Mouse (Mus musculus) adrenal gland, postnatal 14 days (tissue): Measurements from ENCODE around the gene Slc24a3. TPM values are rescaled to one million over a fixed set of nuclear protein-coding genes. Genes with fewer than 3 reads are reported as not detected.
A peak's percentile ranks its signal among the peaks of the same experiment; 100 is the strongest.

Experiments
- DNase-seq: peaks from one replicate; pipeline ENCODE4 v3.0.0; 2021; ENCODE audit warnings: mixed read lengths
- total RNA-seq: library from RNA; stranded (reverse); gene quantifications from 2 replicates; pipeline ENCODE4 v1.2.3, GENCODE M21; 2021

Slc24a3 gene
- total RNA-seq, 1 experiment from 2014 or later, result 40.6 TPM

DNA sequence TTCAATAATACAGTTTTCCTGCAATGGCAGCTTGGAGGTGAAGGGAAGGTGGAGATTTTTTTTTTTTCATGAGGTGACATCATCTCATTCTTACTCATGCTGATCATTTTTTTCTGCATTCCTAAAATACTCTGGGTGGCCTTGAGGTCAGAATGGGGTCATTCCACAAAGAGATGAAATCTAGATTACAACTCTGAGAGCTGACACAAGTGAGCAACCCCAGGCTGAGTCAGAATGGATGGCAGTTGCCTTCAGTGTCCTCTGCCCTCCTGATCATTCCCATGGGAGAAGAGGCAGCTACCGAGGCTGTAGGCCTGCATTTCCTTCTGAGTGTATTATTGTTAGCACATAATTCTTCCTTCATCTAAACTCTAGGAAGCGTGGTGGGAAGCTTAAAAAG, 116.2 kb downstream of the Slc24a3 start:
- peak; percentile 57 for DNase-seq

DNA sequence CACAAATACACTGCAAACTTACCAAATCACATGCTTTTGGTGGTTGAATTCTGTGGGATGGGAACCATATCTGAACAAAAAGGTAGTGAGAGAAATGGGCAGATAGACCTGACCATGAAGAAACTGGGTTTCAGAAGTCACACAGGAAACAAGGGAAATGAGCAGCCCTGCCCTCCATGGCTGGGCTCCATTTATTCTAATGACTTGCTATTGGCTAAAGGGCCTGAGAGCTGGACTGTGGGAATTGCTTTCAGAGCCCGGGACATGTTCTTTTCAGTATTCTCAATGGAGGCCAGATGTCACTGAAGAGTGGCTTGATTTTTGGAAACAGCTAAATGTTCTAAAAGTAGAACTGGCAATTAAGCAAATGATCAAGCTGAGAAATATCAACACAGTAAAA, 120.9 kb downstream of the Slc24a3 start:
- peak; percentile 40 for DNase-seq

DNA sequence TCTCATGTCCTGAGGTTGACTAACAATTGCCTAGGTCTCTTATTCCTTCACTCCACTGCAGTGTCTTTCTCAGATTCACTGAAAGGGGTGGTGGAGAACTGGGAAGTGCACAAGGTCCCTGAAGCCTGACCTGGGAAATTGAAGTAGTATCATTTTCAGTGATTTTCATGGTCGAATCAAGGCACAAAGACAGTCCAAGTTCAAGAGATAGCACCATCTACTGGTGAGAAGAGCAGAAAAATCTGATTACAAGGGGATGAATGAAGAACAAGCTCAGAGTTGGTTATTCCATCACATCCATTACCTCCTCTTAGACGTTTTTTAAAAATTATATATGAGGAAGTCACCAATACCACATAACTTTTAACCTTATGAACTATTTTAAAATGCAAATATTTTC, 123.9 kb downstream of the Slc24a3 start:
- DNase-seq, result no peak

DNA sequence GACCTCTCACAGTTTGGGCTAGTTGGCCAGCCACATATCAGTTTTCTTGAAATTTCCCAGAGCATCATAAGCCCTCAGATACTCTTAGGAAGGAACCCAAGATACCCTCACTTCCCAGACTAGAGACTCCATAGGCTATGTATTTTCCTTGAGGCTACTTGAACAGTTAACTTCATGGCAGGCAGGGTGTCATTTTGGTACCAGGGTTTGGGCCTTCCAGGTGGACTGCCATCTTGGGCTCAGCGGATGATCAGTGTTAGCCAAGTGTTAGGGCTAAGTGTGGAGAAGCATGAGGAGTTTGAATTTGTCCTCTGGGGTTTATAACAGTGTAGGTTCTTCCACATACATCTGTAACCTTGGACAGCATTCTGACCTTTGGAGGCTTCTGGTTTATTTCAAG, 124.6 kb downstream of the Slc24a3 start:
- DNase-seq, result no peak

DNA sequence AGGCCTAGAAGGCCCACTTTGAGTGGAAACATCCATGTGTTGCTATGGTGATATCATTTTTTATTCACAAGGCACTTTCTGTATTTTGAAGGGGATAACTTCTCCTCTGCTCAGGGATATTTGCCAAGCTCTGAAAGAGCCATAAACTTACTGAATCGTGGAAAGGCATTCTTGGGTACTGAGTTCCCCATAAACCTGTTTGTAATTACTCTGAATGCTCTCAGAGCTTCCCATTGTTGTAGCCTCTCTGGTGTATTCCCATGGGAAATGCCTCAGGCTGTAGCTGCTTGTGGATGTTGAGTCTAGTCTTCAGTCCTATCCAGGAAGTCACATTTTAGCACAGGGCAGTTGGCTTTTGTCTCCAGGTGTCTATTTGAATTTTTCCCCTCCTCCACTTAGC, 125.3 kb downstream of the Slc24a3 start:
- no peak for DNase-seq

DNA sequence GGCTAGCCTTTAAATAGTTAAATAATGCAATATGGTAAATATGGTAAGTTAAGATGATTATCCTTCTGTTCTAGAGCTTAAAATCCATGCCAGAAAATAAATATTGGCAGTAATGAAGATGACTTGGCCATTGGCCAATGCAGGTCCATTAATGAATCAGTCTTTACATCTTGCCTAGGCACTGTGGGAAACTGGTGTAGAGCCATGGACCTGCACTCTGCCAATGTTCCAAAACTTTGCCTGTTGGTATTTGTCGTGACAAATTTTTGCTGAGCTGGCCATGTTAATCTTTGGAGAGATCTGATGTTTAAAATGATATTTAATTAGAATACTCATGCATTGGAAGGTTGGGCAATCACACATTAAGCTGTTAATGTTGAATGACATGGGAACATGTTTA, 129.4 kb downstream of the Slc24a3 start:
- no peak for DNase-seq

DNA sequence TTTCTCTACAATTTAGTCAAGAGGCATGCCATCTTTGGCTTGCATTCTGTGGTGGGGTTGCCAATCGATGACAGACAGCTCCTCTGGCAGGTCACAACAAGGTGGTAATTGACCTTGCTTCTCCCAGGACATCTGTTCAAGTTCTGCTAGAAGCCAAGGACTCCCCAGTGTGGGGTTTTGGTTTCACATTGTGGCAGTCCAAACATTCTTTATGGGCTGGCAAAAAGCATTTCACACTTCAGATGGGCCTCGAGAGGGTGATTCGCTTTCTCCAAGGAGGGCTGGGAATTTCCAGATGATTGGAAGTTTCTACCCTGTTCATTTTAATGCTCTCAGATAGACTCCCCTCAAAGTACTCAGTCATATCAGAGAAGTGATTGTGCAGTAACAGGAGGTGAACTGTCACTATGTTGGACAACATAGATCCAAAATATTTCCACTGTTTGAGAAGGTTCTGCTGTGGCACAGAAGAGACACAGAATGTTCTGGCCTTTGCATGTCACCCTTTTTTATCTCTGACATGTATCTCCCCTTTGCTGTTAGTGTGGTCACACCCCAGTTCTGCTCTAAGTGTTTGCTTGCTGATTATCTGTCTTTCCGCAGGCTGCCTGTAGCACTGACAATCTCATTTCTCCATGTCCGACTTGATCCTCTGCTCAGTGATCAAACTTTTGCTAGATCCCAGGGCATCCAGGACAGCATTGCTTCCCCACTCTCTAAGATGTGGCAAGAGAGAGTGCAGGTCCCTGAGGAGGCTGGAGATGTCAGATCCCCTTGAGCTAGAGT, 132.6 kb downstream of the Slc24a3 start:
- DNase-seq, result no peak

DNA sequence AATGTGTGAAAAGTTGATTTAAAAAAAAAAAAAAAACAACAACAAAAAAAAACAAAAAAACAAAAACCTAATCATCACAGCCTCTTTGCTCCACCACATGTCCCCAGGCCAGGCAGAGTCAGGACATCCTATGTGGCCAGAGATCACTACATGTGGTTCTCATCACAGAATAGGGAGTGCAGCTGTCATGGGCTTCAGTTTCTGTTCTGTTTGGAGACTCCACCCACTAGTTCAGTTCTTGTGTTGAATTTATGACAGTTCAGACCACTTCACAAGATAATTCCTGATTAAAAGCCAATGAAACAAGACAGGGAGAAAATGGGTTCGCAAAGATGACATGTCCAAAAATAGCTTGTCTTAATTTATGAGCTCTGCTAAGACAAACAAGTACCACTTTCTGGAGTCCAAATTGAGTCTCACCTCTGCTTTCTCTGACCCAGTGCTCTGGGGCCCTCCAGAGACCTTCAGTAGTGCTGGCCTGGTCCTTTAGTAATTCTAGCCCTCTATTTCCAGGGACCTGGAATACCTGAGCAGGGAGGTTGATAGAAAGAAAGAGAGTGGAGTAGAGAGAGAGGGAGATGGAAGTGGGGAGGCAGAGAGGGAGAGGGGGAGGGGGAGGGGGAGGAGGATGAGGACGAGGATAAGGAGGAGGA, 139.8 kb downstream of the Slc24a3 start:
- no peak for DNase-seq

DNA sequence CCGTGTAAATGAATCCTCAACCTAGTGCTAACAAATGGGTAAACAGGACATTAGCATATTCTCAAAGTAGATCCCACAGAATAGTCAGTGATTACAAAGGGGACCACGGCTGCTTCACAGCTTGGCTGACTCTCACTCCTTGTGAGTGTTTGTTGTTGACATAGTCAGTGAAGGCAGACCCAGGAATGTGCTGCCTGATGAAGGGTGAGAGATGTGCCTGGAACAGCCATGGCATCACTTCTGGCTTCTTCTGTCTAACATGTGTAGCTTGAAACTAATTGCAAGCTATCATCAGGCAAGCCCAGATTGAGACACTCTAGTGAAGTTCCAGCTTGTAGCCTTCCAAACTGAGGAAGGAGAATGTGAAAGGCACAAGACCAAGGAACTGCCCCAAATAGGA, 151.4 kb downstream of the Slc24a3 start:
- no peak for DNase-seq

DNA sequence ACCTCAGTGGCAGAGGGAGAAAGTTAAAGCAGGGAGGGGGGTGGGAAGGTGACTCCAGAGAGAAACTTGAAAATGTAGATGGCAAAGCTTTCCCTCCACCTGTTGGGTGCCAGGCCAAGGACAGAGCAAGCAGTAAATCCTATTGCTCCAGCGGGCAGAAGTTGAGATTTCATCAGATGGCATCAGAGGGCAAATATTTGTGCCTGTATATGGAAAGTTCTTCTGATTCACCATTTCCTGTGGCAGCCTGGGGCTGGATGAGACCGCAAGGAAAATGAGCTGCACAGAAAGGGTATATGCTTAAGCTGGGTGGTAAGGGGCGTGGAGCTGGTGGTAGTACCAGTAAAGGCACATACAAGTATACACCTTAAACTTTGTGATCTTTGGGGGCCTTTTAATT, 153.7 kb downstream of the Slc24a3 start:
- no peak for DNase-seq

DNA sequence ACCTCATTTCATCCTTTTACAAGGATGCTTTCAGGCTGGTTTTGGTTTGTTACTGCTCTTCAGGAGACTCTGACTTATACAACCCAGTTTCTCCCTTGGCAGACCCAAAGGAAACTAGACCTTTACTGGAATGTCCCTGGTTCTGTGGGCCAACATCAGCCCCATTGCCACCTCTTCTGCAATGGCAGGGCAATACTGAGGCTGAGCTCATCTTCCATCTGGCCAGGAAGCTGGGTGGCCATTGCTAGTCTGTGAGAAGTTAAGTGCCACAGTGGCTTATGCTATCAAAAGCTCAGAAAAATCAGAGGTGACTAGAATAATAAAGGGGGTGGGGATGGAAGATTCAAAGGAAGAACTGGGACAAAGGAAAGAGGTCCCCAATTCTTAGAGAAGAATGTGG, 154.2 kb downstream of the Slc24a3 start:
- DNase-seq, result no peak

DNA sequence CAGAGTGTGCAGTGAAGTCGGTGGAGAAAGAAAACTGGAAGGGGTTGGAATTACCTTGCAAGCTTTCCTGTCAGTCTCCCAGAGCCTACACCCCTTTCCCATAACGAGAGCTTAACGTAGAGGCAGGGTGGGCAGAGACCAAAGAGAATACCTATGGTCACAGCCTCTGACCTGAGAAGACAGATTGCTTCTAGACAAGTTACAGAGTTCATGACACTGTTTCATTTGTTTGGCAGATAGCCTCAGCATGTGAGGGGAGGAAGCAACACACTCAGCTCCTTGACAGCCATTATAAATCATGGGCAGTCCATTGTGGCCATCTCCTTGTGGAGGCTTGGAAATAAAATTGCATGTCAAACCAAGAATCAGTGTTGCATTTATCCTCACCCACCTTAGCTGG, 156.9 kb downstream of the Slc24a3 start:
- DNase-seq, result no peak

DNA sequence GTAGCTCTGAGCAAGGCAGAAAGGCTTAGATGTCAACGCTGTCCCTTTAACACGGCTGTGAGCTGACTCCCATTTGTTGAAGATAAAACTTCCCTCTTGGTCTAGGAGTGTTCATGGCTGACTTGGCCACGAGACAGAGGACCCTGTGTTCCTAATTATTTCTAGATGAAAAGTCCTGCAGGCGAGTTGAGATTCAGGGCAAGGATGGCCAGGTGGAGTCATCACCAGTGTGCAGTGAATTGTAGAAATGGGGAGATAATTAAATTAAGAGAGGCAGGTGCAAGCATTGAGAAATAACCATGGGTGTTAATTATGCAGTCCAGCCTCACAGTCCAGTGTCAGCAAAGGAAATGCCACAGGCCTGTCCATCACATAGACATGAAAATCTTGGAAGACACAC, 158.3 kb downstream of the Slc24a3 start:
- DNase-seq, result no peak

DNA sequence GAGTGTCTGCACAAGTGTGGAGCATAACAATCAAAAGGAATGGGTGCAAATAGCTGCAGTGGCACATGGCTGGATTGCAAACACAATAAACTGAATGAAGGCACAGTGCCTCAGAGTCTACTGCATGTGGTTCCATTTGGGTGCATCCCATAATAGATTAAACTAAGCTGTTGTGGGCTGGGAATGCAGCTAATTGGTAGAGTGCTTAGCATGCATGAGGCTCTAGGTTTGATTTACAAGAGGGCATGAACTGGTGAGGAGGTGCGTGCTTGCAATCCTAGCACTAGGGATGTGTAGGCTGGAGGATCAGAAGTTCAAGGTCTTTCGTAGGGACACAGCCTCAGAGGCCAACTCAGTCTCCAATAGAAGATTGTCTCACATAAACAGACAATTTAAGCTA, 159.0 kb downstream of the Slc24a3 start:
- no peak for DNase-seq

DNA sequence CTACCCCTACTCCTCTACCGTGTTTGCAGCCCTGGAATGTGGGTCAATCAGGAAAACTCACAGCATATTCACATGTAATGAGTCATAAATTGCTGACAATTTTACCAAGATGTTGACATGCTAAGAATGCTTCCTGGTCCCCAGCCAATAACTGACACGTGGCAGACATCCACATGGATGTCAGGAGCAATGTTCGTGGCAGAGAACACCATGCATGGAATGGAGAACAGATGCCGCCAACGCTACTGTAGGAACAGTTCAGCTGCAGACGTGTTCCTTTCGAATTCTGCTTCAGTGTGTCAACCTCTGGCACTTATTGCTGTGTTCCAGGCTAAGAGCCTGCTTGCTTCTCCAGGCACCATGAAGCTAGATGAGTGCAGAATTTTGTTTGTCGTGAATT, 162.2 kb downstream of the Slc24a3 start:
- DNase-seq, result peak; percentile 37

DNA sequence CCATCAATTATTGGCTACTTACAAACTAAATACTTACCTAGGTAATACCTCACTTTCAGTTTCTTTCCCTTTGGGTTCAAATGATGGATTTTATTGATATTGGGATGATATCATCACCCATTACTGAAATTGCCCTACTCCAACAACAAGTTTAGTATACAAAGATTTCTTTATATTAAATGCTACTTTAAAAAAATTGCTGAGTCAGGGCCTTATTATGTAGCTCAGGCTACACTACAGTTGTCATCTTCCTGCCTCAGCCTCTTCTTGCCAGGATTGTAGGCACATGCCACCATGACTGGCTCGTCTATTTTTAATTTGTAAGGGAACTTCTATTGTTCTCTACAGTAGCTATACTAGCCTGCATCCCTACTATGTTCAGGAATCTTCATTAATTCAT, 164.0 kb downstream of the Slc24a3 start:
- no peak for DNase-seq

DNA sequence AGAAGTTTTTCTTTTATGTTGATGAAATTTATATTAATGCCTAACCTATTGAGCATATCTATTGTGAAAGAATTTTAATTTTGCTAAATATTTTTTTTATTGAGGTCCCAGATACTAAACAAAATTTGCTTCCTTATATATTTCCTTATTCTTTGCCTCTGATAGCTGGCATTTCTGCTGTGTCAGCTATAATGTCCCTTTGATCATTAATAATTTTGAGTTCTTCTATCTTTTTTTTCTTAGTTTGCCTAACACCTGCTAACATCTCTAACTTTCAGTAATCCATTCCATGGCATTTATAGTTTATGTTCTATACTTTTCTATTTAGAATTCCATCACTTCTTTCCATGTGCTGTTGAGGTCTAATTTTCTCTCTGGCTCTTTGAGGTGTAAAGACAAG, 165.9 kb downstream of the Slc24a3 start:
- DNase-seq, result no peak

DNA sequence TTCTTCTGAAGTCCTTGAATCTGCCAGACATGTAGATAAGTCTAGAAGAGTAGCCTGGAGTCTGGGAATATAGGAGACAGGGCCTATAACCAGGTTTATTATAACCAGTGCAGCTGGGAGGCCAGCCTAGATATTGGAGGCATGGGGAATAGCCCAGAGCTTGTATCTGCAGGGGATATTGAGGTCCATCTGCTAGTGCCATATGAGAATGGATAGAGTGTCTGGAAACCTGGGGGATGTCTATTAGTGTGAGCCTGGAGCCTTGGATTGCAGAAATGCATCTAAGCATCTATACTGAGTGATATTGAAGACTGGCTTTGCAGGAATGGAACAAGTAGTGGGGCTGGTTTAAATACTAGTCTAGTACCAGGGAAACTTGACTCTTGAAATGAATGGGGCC, 168.9 kb downstream of the Slc24a3 start:
- no peak for DNase-seq

DNA sequence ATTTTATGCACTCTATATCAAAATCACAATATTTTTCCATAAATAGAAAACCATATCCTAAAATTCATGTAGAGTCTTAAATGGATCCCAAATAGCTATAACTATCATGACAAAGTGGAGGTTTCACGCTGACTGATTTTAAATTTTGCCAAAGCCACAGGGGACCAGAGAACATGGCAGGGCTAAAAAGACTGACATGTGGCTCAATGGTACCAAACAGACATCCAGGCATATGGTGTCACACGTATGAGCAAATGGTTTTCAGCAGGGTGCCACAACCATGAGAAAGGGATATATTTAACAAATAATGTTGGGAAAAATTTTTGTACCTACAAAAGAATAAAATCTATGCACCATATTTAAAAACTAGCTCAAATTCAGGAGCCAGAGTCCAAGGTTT, 173.3 kb downstream of the Slc24a3 start:
- DNase-seq, result no peak

DNA sequence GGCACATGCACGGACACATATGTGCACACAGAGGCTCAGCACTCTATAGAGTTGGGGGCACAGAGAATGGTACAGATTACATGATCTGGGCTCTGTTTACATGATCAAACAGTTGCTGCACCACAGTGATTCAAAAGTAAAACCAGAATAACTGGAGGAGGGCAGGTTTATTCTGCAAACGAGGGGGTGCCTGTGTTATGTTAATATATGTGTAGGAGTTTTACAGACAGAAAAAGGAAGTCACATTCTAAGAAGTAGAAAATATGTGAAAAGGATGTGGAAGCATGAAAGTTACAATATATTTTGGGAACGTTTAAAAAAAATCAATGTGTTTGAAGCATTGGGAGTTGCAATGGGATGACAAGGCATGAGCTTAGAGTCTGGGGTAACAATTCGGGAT, 175.4 kb downstream of the Slc24a3 start:
- no peak for DNase-seq

DNA sequence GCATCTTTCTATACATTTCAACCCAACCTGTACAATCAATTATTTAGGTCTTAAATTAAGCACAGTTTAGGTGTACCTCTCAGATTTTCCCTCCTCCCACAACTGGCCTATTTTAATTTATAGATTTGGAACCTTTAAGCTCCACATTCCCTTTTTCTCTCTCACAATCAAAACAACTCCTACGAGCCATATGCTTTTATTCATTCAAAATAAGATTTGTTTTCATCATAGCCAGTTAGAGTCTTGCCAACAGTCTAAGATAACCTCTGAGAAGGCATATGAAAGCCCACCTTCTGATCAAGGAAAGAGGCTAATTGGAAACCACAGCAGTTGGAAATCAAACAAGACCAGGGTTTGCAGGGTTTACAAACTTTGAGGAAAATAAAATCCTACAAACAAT, 177.0 kb downstream of the Slc24a3 start:
- DNase-seq, result no peak

DNA sequence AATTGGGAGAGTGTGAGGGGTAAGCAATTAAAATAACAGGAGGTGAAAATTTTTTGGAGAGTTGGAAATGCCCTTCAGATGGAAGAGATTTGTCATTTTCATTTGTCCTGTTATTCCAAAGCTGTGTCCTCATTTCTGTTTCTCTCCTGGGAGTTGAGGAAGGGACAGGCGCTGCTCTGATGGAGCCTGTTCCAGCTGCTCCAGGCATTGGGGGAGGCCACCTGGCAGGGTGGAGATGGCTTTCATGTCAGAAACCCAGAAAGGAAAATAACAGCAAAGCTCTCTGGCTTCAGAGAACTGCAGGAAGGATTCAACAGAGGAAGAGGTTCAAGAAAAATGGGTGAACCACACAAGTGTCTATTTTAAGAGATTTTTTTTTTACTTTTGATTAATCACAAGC, 186.2 kb downstream of the Slc24a3 start:
- DNase-seq, result no peak

DNA sequence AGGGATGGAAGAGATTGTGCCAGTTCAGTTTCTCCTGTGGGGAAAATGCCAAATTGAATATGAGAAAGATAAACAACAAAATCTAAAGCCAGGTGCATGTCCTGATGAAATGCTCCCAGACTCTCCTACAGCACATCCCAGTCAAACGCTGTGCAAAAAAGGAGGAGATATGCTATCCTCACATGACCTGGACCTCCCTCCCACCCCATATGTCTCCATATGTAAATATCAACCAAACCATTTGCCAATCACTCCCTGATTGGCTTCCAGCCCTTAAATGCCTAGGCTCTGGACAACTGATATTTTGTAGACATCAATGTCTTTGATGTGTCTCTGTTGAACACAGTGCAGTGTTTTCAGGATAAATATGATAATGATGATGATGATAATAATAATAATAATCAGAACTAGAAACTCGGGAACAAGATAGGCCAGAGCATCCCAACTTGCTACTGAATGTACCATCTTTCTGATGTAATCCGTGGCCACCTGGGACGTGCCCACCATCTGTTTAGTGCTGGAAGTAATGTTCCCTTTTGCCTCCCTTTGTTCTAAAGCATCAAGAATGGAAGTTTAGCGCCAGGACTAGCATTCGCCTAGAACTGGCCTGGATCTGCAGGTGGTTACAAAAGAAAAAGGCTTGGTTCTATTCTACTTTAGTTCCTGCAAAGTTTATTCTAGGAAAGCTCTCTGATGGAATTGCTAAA, 190.8 kb downstream of the Slc24a3 start:
- no peak for DNase-seq

DNA sequence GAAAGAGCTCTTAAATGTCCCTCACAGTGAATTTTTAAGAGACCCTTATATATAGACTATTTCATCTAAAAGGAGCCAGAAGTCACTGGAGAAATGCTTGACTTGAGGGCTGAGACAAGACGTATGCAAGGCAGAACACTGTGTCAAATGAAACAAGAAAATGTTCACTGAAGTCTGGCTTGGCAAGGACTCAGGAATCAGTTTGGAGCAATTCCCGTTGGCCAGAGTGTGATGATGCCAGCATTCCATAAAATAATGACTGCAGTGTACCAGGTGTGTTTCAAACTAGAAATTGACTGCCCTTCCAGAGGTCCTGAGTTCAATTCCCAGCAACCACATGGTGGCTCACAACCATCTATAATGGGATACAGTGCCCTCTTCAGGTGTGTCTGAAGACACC, 196.1 kb downstream of the Slc24a3 start:
- DNase-seq, result no peak
